Mouse (Mus musculus) bone marrow macrophage, adult 2 months (primary cell): ENCODE data around the gene Tmem208.

Experiments used
- CTCF ChIP-seq: IDR thresholded peaks from 2 replicates; pipeline ENCODE4 v1.5.1; 2012; ENCODE audit warnings: low read depth, mild to moderate bottlenecking, low read length, moderate library complexity
- POLR2A ChIP-seq: IDR thresholded peaks from 2 replicates; pipeline ENCODE4 v1.6.1; 2012; ENCODE audit warnings: mild to moderate bottlenecking, low read depth, low read length, borderline replicate concordance

DNA sequence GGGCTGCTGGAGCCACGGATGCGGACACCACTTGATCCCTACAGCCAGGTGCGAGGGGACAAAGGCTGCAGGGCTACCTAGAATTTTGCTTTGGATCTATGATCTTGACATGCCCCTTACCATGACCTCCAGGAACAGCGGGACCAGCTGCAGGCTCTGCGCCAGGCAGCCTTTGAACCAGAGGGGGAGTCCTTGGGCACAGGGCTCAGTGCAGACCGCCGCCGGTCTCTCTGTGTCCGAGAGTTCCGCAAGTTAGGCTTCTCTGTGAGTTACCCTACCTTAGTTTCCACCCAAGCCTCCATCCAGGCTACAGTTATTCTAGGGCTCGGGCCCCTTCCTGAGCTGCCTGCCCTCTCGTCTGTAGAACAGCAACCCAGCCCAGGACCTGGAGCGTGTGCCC is 18.5 kb upstream of the Tmem208 start:
- TF ChIP-seq POLR2A, result no peak
- no peak for TF ChIP-seq CTCF
